Mouse (Mus musculus): ENCODE data around the gene Dnajc1.

- no peak for TF ChIP-seq GATA1 (IDR thresholded peaks at IDR 0.05; ENCODE audit: borderline replicate concordance, low read length)
- no peak for TF ChIP-seq FLI1 (IDR thresholded peaks at IDR 0.05; ENCODE audit: low read length)
These were observed 74.9 kb downstream of the Dnajc1 start for GRCm38 (mm10) chr2:18317503-18318281.

All from megakaryocyte, embryonic 14.5 days (primary cell).